Mouse (Mus musculus) embryonic facial prominence, embryonic 15.5 days (tissue): ENCODE data around the gene Dnajb13. TPM values are rescaled to one million over a fixed set of nuclear protein-coding genes. Genes with fewer than 3 reads are reported as not detected.

ENCODE experiments used
- ATAC-seq: fragments of 200-750 bp; cut with Nextera tagmentation; 2 replicates; pipeline ENCODE4 v1.8.0; 2017; ENCODE audit warnings: low read depth, moderate TSS enrichment; ENCODE audit not compliant: insufficient number of reproducible peaks, low FRiP score, low TSS enrichment
- H3K27ac ChIP-seq: fragments of 300-500 bp; sonication (generic); replicated peaks from 2 replicates; pipeline ENCODE4 v1.5.1; 2015; ENCODE audit warnings: mild to moderate bottlenecking, inconsistent platforms
- H3K27me3 ChIP-seq: fragments of 300-500 bp; sonication (generic); 2 replicates; pipeline ENCODE4 v1.6.1; 2015; ENCODE audit warnings: inconsistent platforms
- H3K36me3 ChIP-seq: fragments of 300-500 bp; sonication (generic); 2 replicates; pipeline ENCODE4 v1.6.1; 2015; ENCODE audit warnings: mild to moderate bottlenecking, inconsistent platforms
- H3K4me1 ChIP-seq: fragments of 300-500 bp; sonication (generic); 2 replicates; pipeline ENCODE4 v1.6.1; 2015; ENCODE audit warnings: inconsistent platforms
- H3K4me2 ChIP-seq: fragments of 300-500 bp; sonication (generic); replicated peaks from 2 replicates; pipeline ENCODE4 v1.6.1; 2015; ENCODE audit warnings: mild to moderate bottlenecking, inconsistent platforms
- H3K4me3 ChIP-seq: fragments of 300-500 bp; sonication (generic); replicated peaks from 2 replicates; pipeline ENCODE4 v1.5.1; 2015; ENCODE audit warnings: mild to moderate bottlenecking, inconsistent platforms
- H3K9ac ChIP-seq: fragments of 300-500 bp; sonication (generic); 2 replicates; pipeline ENCODE4 v1.6.1; 2015; ENCODE audit warnings: inconsistent platforms
- H3K9me3 ChIP-seq: fragments of 300-500 bp; sonication (generic); replicated peaks from 2 replicates; pipeline ENCODE4 v1.6.1; 2016; ENCODE audit warnings: inconsistent platforms
- WGBS: fragments of 180-500 bp; shearing (Covaris S2); methylation state at CpG from one replicate; pipeline ENCODE4 v1.1.7; 2015; 5-methylcytosine and 5-hydroxymethylcytosine counted together
- polyA plus RNA-seq: library from polyadenylated mRNA; unstranded; fragments of >200 nt; fragmentation: Nextera tagmentation; extraction: Ambion mirVana; gene quantifications from 2 replicates; pipeline ENCODE4 v1.2.1, GENCODE M21; 2015

Dnajb13 gene
- polyA plus RNA-seq, 1 experiment from 2014 or later = 9.8 TPM

DNA sequence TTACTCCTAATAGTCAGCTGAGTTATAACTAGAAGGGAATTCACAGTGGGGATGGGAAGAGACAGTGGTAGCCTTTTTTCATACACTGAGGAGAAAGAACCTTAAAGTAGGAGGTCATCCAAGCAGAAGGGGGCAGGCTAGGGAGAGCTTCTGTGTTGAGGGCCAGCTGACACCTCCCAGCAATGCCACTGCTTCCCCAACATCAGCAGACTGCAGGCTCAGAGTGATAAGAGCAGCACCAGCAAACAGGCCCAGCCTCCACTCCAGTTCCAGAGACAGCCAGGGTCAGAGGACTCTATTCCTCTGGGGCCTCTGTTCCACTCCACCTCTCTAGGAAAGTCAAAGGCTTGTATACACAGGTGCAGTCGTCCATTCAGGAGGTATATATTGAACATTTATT, 56.6 kb downstream of the Dnajb13 start:
- 77% methylated on average over 1 of the region's 1 CpGs for WGBS
- no peak overlapping the region for H3K4me3 ChIP-seq
- no peak overlapping the region for H3K4me2 ChIP-seq
- no peaks in the 10 kb centered on the region for H3K4me1 ChIP-seq
- H3K36me3 ChIP-seq = peaks cover 59% of the 10 kb centered on the region
- no peaks in the 10 kb centered on the region for H3K9me3 ChIP-seq
- ATAC-seq = no peak
- H3K9ac ChIP-seq = no peak overlapping the region
- no peak overlapping the region for H3K27ac ChIP-seq
- no peaks in the 10 kb centered on the region for H3K27me3 ChIP-seq

Other genes starting within 250 kb of the Dnajb13 start
- 17.1 and 28.4 TPM in 2 replicates for gene P4ha3, start 229.4 kb downstream of the Dnajb13 start, polyA plus RNA-seq
- 22.2 and 23.1 TPM in 2 replicates for gene C2cd3, start 142.7 kb downstream of the Dnajb13 start, polyA plus RNA-seq
- gene Ppme1, start 142.7 kb downstream of the Dnajb13 start, polyA plus RNA-seq = 53.5 and 59.7 TPM in 2 replicates
- 0.17 and 0.20 TPM in 2 replicates for gene Ucp3, start 42.0 kb downstream of the Dnajb13 start, polyA plus RNA-seq
- 227 and 228 TPM in 2 replicates for gene Ucp2, start 21.6 kb downstream of the Dnajb13 start, polyA plus RNA-seq
- 19.7 and 20.8 TPM in 2 replicates for gene Coa4, start 22.1 kb upstream of the Dnajb13 start, polyA plus RNA-seq
- 105 and 107 TPM in 2 replicates for gene Rab6a, start 92.5 kb upstream of the Dnajb13 start, polyA plus RNA-seq
- 75.0 and 77.7 TPM in 2 replicates for gene Mrpl48, start 93.3 kb upstream of the Dnajb13 start, polyA plus RNA-seq
- 11.6 and 15.2 TPM in 2 replicates for gene Plekhb1, start 147.5 kb upstream of the Dnajb13 start, polyA plus RNA-seq
- gene Fam168a, start 191.7 kb upstream of the Dnajb13 start, polyA plus RNA-seq = 43.7 and 45.5 TPM in 2 replicates